Mouse (Mus musculus) layer of hippocampus, adult 11-12 months (tissue): ENCODE measurements around the gene Samd4.

Experiments used
- DNase-seq: peaks from one replicate; pipeline ENCODE4 v3.0.0; 2022; ENCODE audit warnings: low spot score

Samd4 gene

GRCm38 (mm10) chr14:47074045-47074666 is 191.5 kb downstream of the Samd4 start:
- peak; percentile 25 for DNase-seq

GRCm38 (mm10) chr14:47075010-47075677 is 192.5 kb downstream of the Samd4 start:
- DNase-seq, result no peak

- no peak for DNase-seq
These were observed 193.2 kb downstream of the Samd4 start for GRCm38 (mm10) chr14:47075856-47076255.

GRCm38 (mm10) chr14:47076956-47077575 is 194.4 kb downstream of the Samd4 start:
- DNase-seq, result no peak

GRCm38 (mm10) chr14:47077576-47077970 is 194.9 kb downstream of the Samd4 start:
- no peak for DNase-seq

GRCm38 (mm10) chr14:47079911-47080310 is 197.3 kb downstream of the Samd4 start:
- DNase-seq, result no peak

GRCm38 (mm10) chr14:47083311-47083710 is 200.7 kb downstream of the Samd4 start:
- DNase-seq, result no peak

GRCm38 (mm10) chr14:47083838-47084237 is 201.2 kb downstream of the Samd4 start:
- no peak for DNase-seq

- no peak for DNase-seq
These were observed 202.0 kb downstream of the Samd4 start for GRCm38 (mm10) chr14:47084686-47085085.

GRCm38 (mm10) chr14:47086123-47086522 is 203.5 kb downstream of the Samd4 start:
- DNase-seq, result no peak

- DNase-seq, result peak; percentile 59
These were observed 204.1 kb downstream of the Samd4 start for GRCm38 (mm10) chr14:47086743-47087142.

GRCm38 (mm10) chr14:47087182-47087581 is 204.5 kb downstream of the Samd4 start:
- DNase-seq, result peak; percentile 78

- no peak for DNase-seq
These were observed 205.1 kb downstream of the Samd4 start for GRCm38 (mm10) chr14:47087669-47088250.

- no peak for DNase-seq
These were observed 205.7 kb downstream of the Samd4 start for GRCm38 (mm10) chr14:47088339-47088738.

GRCm38 (mm10) chr14:47089153-47089552 is 206.5 kb downstream of the Samd4 start:
- no peak for DNase-seq

- no peak for DNase-seq
These were observed 209.3 kb downstream of the Samd4 start for GRCm38 (mm10) chr14:47091908-47092307.

GRCm38 (mm10) chr14:47093355-47093792 is 210.7 kb downstream of the Samd4 start:
- DNase-seq, result peak; percentile 27

GRCm38 (mm10) chr14:47095036-47095435 is 212.4 kb downstream of the Samd4 start:
- DNase-seq, result no peak

GRCm38 (mm10) chr14:47096357-47096756 is 213.7 kb downstream of the Samd4 start:
- peak; percentile 26 for DNase-seq

- DNase-seq, result no peak
These were observed 221.9 kb downstream of the Samd4 start for GRCm38 (mm10) chr14:47104246-47105173.

- DNase-seq, result no peak
These were observed 222.5 kb downstream of the Samd4 start for GRCm38 (mm10) chr14:47105174-47105557.

- no peak for DNase-seq
These were observed 223.1 kb downstream of the Samd4 start for GRCm38 (mm10) chr14:47105755-47106154.
